23 mouse cellular contexts compared by ENCODE assay signal in the genomic region with DNA sequence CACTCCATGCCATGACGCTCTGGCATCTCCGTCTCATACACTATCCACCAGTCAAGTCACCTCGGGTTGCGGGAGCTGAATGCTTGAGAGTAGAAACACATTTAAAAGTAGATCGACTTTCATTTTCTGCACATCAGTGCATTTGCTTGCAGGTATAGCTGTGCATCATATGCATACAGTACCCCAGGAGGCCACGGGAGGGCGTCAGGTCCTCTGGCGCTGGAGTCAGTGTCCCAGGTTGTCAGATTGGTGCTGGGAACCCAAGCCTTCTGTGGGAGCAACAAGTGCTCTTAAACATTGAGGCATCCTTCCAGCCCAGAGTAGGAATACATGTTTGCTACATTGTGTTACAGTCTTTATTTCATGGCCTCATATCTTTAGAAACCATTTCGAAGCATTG. TPM values are rescaled to one million over a fixed set of nuclear protein-coding genes. Genes with fewer than 3 reads are reported as not detected.
DNase-seq lines count a peak whose midpoint lies in the region; ATAC-seq and TF ChIP-seq lines count a peak whose summit lies in the region.
"Had no signal": no experiment of that assay in that cellular context is flagged by ENCODE, and none has a peak within 500 bp of the region (broad histone marks: within the 10 kb centered on the region; RNA-seq: fewer than 3 reads in every experiment).

No protein-coding gene starts in this region.

- no peak overlapping the region for H3K4me3 ChIP-seq in liver, embryonic 14.5 days (ENCODE audit: insufficient read depth in 1 of 2, low read depth in 2 of 2, low read length in 2 of 2)
- H3K4me3 ChIP-seq in embryonic facial prominence, embryonic 10.5 days, result no peak overlapping the region
- no peak overlapping the region for H3K4me3 ChIP-seq in thymus, adult 2 months (ENCODE audit: control insufficient read depth, insufficient read depth, low read length)
- H3K4me3 ChIP-seq: forebrain, embryonic 15.5 days; heart, embryonic 13.5 days; limb, embryonic 15.5 days; stomach, embryonic 15.5 days had no signal

- 73% methylated on average over 9 of the region's 9 CpGs for WGBS in liver, embryonic 14.5 days (ENCODE audit: insufficient replicate concordance)
- WGBS in embryonic facial prominence, embryonic 10.5 days, result 86% methylated on average over 9 of the region's 9 CpGs
- WGBS in thymus, adult 2 months, result 94% methylated on average over 9 of the region's 9 CpGs

- no peaks in the 10 kb centered on the region; the same call in 1 of the 2 replicates for H3K9me3 ChIP-seq in liver, embryonic 14.5 days (ENCODE audit: control insufficient read depth, low read length)
- no peaks in the 10 kb centered on the region for H3K9me3 ChIP-seq in embryonic facial prominence, embryonic 10.5 days
- H3K9me3 ChIP-seq: forebrain, embryonic 15.5 days; heart, embryonic 13.5 days; limb, embryonic 15.5 days; stomach, embryonic 15.5 days had no signal

- peaks cover 6 to 10% of the 10 kb centered on the region in 2 experiments; a peak in 2 of 4 replicates for H3K4me1 ChIP-seq in liver, embryonic 14.5 days (replicated peaks; ENCODE audit: control insufficient read depth in 2 of 2, insufficient read depth in 2 of 2, low read length in 1 of 2)
- H3K4me1 ChIP-seq in embryonic facial prominence, embryonic 10.5 days, result peaks cover 20% of the 10 kb centered on the region
- H3K4me1 ChIP-seq in thymus, adult 2 months (replicated peaks; ENCODE audit: control insufficient read depth, insufficient read depth, low read length), result peaks cover 4% of the 10 kb centered on the region

- H3K27ac ChIP-seq in liver, embryonic 14.5 days, result no peak overlapping the region
- no peak overlapping the region for H3K27ac ChIP-seq in embryonic facial prominence, embryonic 10.5 days (replicated peaks)
- no peak overlapping the region for H3K27ac ChIP-seq in thymus, adult 2 months (ENCODE audit: control insufficient read depth, insufficient read depth, low read length)
- H3K27ac ChIP-seq: forebrain, embryonic 15.5 days; heart, embryonic 13.5 days; limb, embryonic 15.5 days; stomach, embryonic 15.5 days had no signal

- TF ChIP-seq POLR2A in thymus, adult 2 months (IDR thresholded peaks at IDR 0.05; ENCODE audit: control insufficient read depth, extremely low read depth, insufficient read depth, low read length, poor library complexity), result no peak

- DNase-seq in CD4-positive, CD25-positive, alpha-beta regulatory T cell, adult 2 months (ENCODE audit: low read depth, low spot score), result peak; percentile 34
- DNase-seq in liver, embryonic 14.5 days (ENCODE audit: low read depth in 3 of 3, low spot score in 3 of 3), result no peak
- no peak for DNase-seq in liver
- DNase-seq in ES-CJ7 (ENCODE audit: low read depth, low spot score), result peak; percentile 59
- DNase-seq in ZHBTc4 (ENCODE audit: low read depth, low spot score), result peak; percentile 76
- no peak for DNase-seq in embryonic facial prominence, embryonic 10.5 days (ENCODE audit: low spot score)
- DNase-seq in thymus, adult 2 months, result no peak
- DNase-seq: adrenal gland, postnatal 10 days; cerebellum, adult 2 months; cerebellum, postnatal 36 days; embryo, embryonic 11 days; gastrocnemius, postnatal 10 days; heart, adult 18-20 months; heart, postnatal 14 days; kidney, adult 8-10 months; kidney, postnatal 25 days; left cerebral cortex, postnatal 4 days had no signal

- TF ChIP-seq CTCF in liver, embryonic 14.5 days (IDR thresholded peaks at IDR 0.05; ENCODE audit: low read depth), result peak; percentile 54
- TF ChIP-seq CTCF in thymus, adult 2 months (IDR thresholded peaks at IDR 0.05; ENCODE audit: borderline replicate concordance, control insufficient read depth, extremely low read depth, insufficient read depth, low read length, poor library complexity), result no peak

- no peak overlapping the region for H3K9ac ChIP-seq in liver, embryonic 14.5 days (replicated peaks)
- H3K9ac ChIP-seq: forebrain, embryonic 15.5 days; heart, embryonic 13.5 days; limb, embryonic 15.5 days; stomach, embryonic 15.5 days had no signal

- no peak overlapping the region for H3K4me2 ChIP-seq in liver, embryonic 14.5 days (ENCODE audit: low read depth)
- H3K4me2 ChIP-seq: forebrain, embryonic 15.5 days; heart, embryonic 13.5 days; limb, embryonic 15.5 days; midbrain, embryonic 11.5 days; stomach, embryonic 15.5 days had no signal

- no peak for TF ChIP-seq EP300 in liver, embryonic 14.5 days (IDR thresholded peaks at IDR 0.05; ENCODE audit: low read depth)

- H3K36me3 ChIP-seq in liver, embryonic 14.5 days (replicated peaks; ENCODE audit: control insufficient read depth, insufficient read depth, low read depth), result no peaks in the 10 kb centered on the region
- H3K36me3 ChIP-seq in embryonic facial prominence, embryonic 10.5 days (replicated peaks), result no peaks in the 10 kb centered on the region
- H3K36me3 ChIP-seq in thymus, adult 2 months (ENCODE audit: control insufficient read depth, insufficient read depth, low read length), result no peaks in the 10 kb centered on the region
- H3K36me3 ChIP-seq: forebrain, embryonic 15.5 days; heart, embryonic 13.5 days; limb, embryonic 15.5 days; stomach, embryonic 15.5 days had no signal

- ATAC-seq in CD4-positive, CD25-positive, alpha-beta regulatory T cell, adult 4 months, result no peak
- no peak for ATAC-seq in liver, embryonic 14.5 days (ENCODE audit: insufficient read depth)
- ATAC-seq: forebrain, embryonic 15.5 days had no signal

- no peaks in the 10 kb centered on the region; the same call in 1 of the 2 replicates for H3K27me3 ChIP-seq in liver, embryonic 14.5 days (ENCODE audit: control insufficient read depth, insufficient read depth, low read length)
- H3K27me3 ChIP-seq in embryonic facial prominence, embryonic 10.5 days (replicated peaks; ENCODE audit: low read depth, poor library complexity, severe bottlenecking), result no peaks in the 10 kb centered on the region
- H3K27me3 ChIP-seq in thymus, adult 2 months (ENCODE audit: control insufficient read depth, insufficient read depth, low read length), result no peaks in the 10 kb centered on the region
- H3K27me3 ChIP-seq: forebrain, embryonic 15.5 days; heart, embryonic 13.5 days; limb, embryonic 15.5 days; stomach, embryonic 15.5 days had no signal

RNA-seq across cellular contexts. Expression of a gene that starts 2.8 kb away (rescaled TPM):
- 10 to 100 TPM; 10.1 to 10.6 TPM for polyA plus RNA-seq in CD4-positive, CD25-positive, alpha-beta regulatory T cell, adult 4 months (2017; shearing (Covaris generic))
- 7.2 and 9.1 TPM in 2 replicates for polyA plus RNA-seq in liver, embryonic 14.5 days (2012; rRNA removed)
- polyA plus RNA-seq in liver, embryonic 14.5 days (2014; fragmentation: Nextera tagmentation; extraction: Ambion mirVana), result 3.2 and 3.7 TPM in 2 replicates
- 5.8 and 6.4 TPM in 2 replicates for polyA plus RNA-seq in embryonic facial prominence, embryonic 10.5 days (2016; fragmentation: Nextera tagmentation; extraction: Ambion mirVana)
- polyA plus RNA-seq in thymus, adult 2 months (2012; rRNA removed), result 16.2 and 21.3 TPM in 2 replicates

Comparison
In these comparisons a context has a peak if more than half of its experiments do, and no peak if none do; other contexts are left out.
1. DNase-seq: peak in CD4-positive, CD25-positive, alpha-beta regulatory T cell, adult 2 months (single experiment), ES-CJ7 (single experiment) and ZHBTc4 (single experiment); none in liver, embryonic 14.5 days (0 of 3), liver (single experiment), embryonic facial prominence, embryonic 10.5 days (single experiment) and thymus, adult 2 months (single experiment).